Mouse (Mus musculus) small intestine, adult 2 months (tissue): ENCODE results near the gene Fzd4. TPM values are rescaled to one million over a fixed set of nuclear protein-coding genes. Genes with fewer than 3 reads are reported as not detected.

Source experiments
- H3K27ac ChIP-seq: fragments of 200-500 bp; 2 replicates; pipeline ENCODE4 v1.5.1; 2012; ENCODE audit warnings: low read depth, low read length, control low read depth, inconsistent platforms; ENCODE audit not compliant: insufficient read depth
- H3K27me3 ChIP-seq: fragments of 200-500 bp; 2 replicates; pipeline ENCODE4 v1.6.1; 2012; ENCODE audit warnings: mild to moderate bottlenecking, moderate library complexity, low read length, inconsistent platforms; ENCODE audit not compliant: control insufficient read depth, insufficient read depth
- H3K36me3 ChIP-seq: fragments of 200-500 bp; 2 replicates; pipeline ENCODE4 v1.6.1; 2012; ENCODE audit warnings: mild to moderate bottlenecking, low read length, control low read depth, inconsistent platforms; ENCODE audit not compliant: control insufficient read depth, insufficient read depth
- H3K4me1 ChIP-seq: fragments of 200-500 bp; 2 replicates; pipeline ENCODE4 v1.6.1; 2012; ENCODE audit warnings: low read length, inconsistent platforms, mixed read lengths; ENCODE audit not compliant: control insufficient read depth, insufficient read depth, insufficient read length
- H3K4me3 ChIP-seq: fragments of 200-500 bp; 2 replicates; pipeline ENCODE4 v1.5.1; 2012; ENCODE audit warnings: low read depth, mild to moderate bottlenecking, control low read depth, inconsistent platforms, low read length, moderate library complexity
- CTCF ChIP-seq: fragments of 200-500 bp; IDR thresholded peaks from 2 replicates; pipeline ENCODE4 v1.5.1; 2012; ENCODE audit warnings: low read depth, mild to moderate bottlenecking, control low read depth, inconsistent platforms, low read length, moderate library complexity, mixed read lengths; ENCODE audit not compliant: insufficient replicate concordance, insufficient read length; ENCODE audit errors: extremely low read depth
- POLR2A ChIP-seq: fragments of 200-500 bp; IDR thresholded peaks from 2 replicates; pipeline ENCODE4 v1.6.1; 2012; ENCODE audit warnings: low read depth, mild to moderate bottlenecking, control low read depth, inconsistent platforms, low read length, moderate library complexity
- WGBS: fragments of 180-500 bp; shearing (Covaris S2); methylation state at CpG from one replicate; pipeline ENCODE4 v1.1.7; 2018; 5-methylcytosine and 5-hydroxymethylcytosine counted together
- polyA plus RNA-seq: library from polyadenylated mRNA; depleted of rRNA; stranded (reverse); fragments of >200 nt; gene quantifications from 2 replicates; pipeline ENCODE4 v1.2.3, GENCODE M21; 2012

Fzd4 gene
- polyA plus RNA-seq, 1 experiment: 2.5 TPM

GRCm38 (mm10) chr7:89391831-89392230 lies 12.3 kb upstream of the Fzd4 start:
- Histone ChIP-seq H3K36me3 (no peaks in the 10 kb centered on the region), H3K27me3 (no peaks in the 10 kb centered on the region), H3K4me3 (no peak overlapping the region), H3K27ac (no peak overlapping the region), H3K4me1 (no peaks in the 10 kb centered on the region)
- WGBS: 25% methylated on average over 4 of the region's 4 CpGs
- TF ChIP-seq POLR2A (no peak), CTCF (no peak)

GRCm38 (mm10) chr7:89392388-89392787 lies 11.8 kb upstream of the Fzd4 start:
- no peak overlapping the region for H3K27ac ChIP-seq
- no peaks in the 10 kb centered on the region for H3K4me1 ChIP-seq
- no peak for TF ChIP-seq CTCF
- TF ChIP-seq POLR2A: no peak
- WGBS: 75% methylated on average over 4 of the region's 4 CpGs
- H3K27me3 ChIP-seq: no peaks in the 10 kb centered on the region
- no peaks in the 10 kb centered on the region for H3K36me3 ChIP-seq
- no peak overlapping the region for H3K4me3 ChIP-seq

- Histone ChIP-seq H3K4me3 (no peak overlapping the region), H3K27ac (no peak overlapping the region), H3K36me3 (no peaks in the 10 kb centered on the region), H3K4me1 (no peaks in the 10 kb centered on the region), H3K27me3 (no peaks in the 10 kb centered on the region)
- TF ChIP-seq POLR2A (no peak), CTCF (no peak)
- 96% methylated on average over 1 of the region's 1 CpGs for WGBS
Measured at GRCm38 (mm10) chr7:89392825-89393224, 11.3 kb upstream of the Fzd4 start.

GRCm38 (mm10) chr7:89395399-89395798 lies 8.8 kb upstream of the Fzd4 start:
- Histone ChIP-seq H3K4me1 (no peaks in the 10 kb centered on the region), H3K4me3 (no peak overlapping the region), H3K36me3 (no peaks in the 10 kb centered on the region), H3K27ac (no peak overlapping the region), H3K27me3 (no peaks in the 10 kb centered on the region)
- no peak for TF ChIP-seq POLR2A
- no peak for TF ChIP-seq CTCF
- WGBS: 83% methylated on average over 1 of the region's 1 CpGs

- Histone ChIP-seq H3K27ac (no peak overlapping the region), H3K4me1 (no peaks in the 10 kb centered on the region), H3K36me3 (no peaks in the 10 kb centered on the region), H3K4me3 (no peak overlapping the region), H3K27me3 (no peaks in the 10 kb centered on the region)
- TF ChIP-seq CTCF (no peak), POLR2A (no peak)
- WGBS: 89% methylated on average over 8 of the region's 8 CpGs
Measured at GRCm38 (mm10) chr7:89396386-89396785, 7.8 kb upstream of the Fzd4 start.

GRCm38 (mm10) chr7:89397837-89398534 lies 6.2 kb upstream of the Fzd4 start:
- Histone ChIP-seq H3K27ac (no peak overlapping the region), H3K4me3 (no peak overlapping the region), H3K4me1 (peaks cover 3% of the 10 kb centered on the region; the same call in 1 of the 2 replicates), H3K27me3 (no peaks in the 10 kb centered on the region), H3K36me3 (no peaks in the 10 kb centered on the region)
- TF ChIP-seq CTCF (no peak), POLR2A (no peak)
- 33% methylated on average over 3 of the region's 3 CpGs for WGBS

GRCm38 (mm10) chr7:89400721-89401120 lies 3.4 kb upstream of the Fzd4 start:
- Histone ChIP-seq H3K27me3 (no peaks in the 10 kb centered on the region), H3K36me3 (no peaks in the 10 kb centered on the region), H3K4me1 (peaks cover 7% of the 10 kb centered on the region; the same call in 1 of the 2 replicates), H3K4me3 (no peak overlapping the region), H3K27ac (no peak overlapping the region)
- TF ChIP-seq POLR2A: no peak
- TF ChIP-seq CTCF: no peak
- 91% methylated on average over 2 of the region's 2 CpGs for WGBS
